Mouse (Mus musculus) 3T3-L1 (cell line): Measurements from ENCODE around the gene Ryr1.

Source experiments
- DNase-seq: peaks from one replicate; pipeline ENCODE4 v3.0.0-alpha.2; 2015; ENCODE audit warnings: low read depth, low spot score

The Ryr1 gene

GRCm38 (mm10) chr7:29124970-29125369 is at the start of gene Ryr1:
Gene Ryr1, minus strand, starts transcription at chr7:29125179.
- DNase-seq, result peak; percentile 7

GRCm38 (mm10) chr7:29172390-29173016 is 47.5 kb upstream of the Ryr1 start:
- no peak for DNase-seq

GRCm38 (mm10) chr7:29171562-29172097 is 46.7 kb upstream of the Ryr1 start:
- no peak for DNase-seq

GRCm38 (mm10) chr7:29170755-29171561 is 46.0 kb upstream of the Ryr1 start:
- DNase-seq, result peak; percentile 74

GRCm38 (mm10) chr7:29170066-29170754 is 45.2 kb upstream of the Ryr1 start, which contains the start of the genes Ggn and Spred3:
Gene Ggn, plus strand, starts transcription at chr7:29170210.
Gene Spred3, minus strand, starts transcription at chr7:29170411.
- DNase-seq, result peak; percentile 88

GRCm38 (mm10) chr7:29169231-29170065 is 44.5 kb upstream of the Ryr1 start:
- DNase-seq, result peak; percentile 96

- DNase-seq, result peak; percentile 8
These were observed 43.8 kb upstream of the Ryr1 start for GRCm38 (mm10) chr7:29168791-29169230.

GRCm38 (mm10) chr7:29168121-29168695 is 43.2 kb upstream of the Ryr1 start:
- peak; percentile 56 for DNase-seq

GRCm38 (mm10) chr7:29167656-29168055 is 42.7 kb upstream of the Ryr1 start:
- DNase-seq, result no peak

GRCm38 (mm10) chr7:29162750-29163525 is 38.0 kb upstream of the Ryr1 start:
- no peak for DNase-seq

GRCm38 (mm10) chr7:29162294-29162693 is 37.3 kb upstream of the Ryr1 start:
- no peak for DNase-seq

GRCm38 (mm10) chr7:29158264-29158663 is 33.3 kb upstream of the Ryr1 start:
- no peak for DNase-seq

GRCm38 (mm10) chr7:29155838-29156782 is 31.1 kb upstream of the Ryr1 start, which contains the start of gene Fam98c:
Gene Fam98c, minus strand, starts transcription at chr7:29156234.
- DNase-seq, result peak; percentile 73

GRCm38 (mm10) chr7:29155196-29155837 is 30.3 kb upstream of the Ryr1 start:
- DNase-seq, result peak; percentile 76

GRCm38 (mm10) chr7:29154018-29154720 is 29.2 kb upstream of the Ryr1 start:
- no peak for DNase-seq

- DNase-seq, result no peak
These were observed 26.5 kb upstream of the Ryr1 start for GRCm38 (mm10) chr7:29151486-29151885.

- no peak for DNase-seq
These were observed 23.8 kb upstream of the Ryr1 start for GRCm38 (mm10) chr7:29148771-29149170.
